Mouse (Mus musculus) kidney, adult 18-20 months (tissue): ENCODE results near the gene Iscu.
A peak's percentile ranks its signal among the peaks of the same experiment; 100 is the strongest.
"Not testable (repeated sequence)": the region's sequence is repeated elsewhere in the genome, so short reads cannot be mapped to it uniquely, and the experiment has no call there.

Experiments
- DNase-seq: peaks from one replicate; pipeline ENCODE4 v3.0.0; 2021

Iscu gene

GRCm38 (mm10) chr5:113761585-113761984 is 11.0 kb upstream of the Iscu start:
- DNase-seq, result no peak

- DNase-seq, result no peak
These were observed 8.1 kb upstream of the Iscu start for GRCm38 (mm10) chr5:113764426-113764825.

GRCm38 (mm10) chr5:113765641-113766526 is 6.7 kb upstream of the Iscu start:
- no peak for DNase-seq

GRCm38 (mm10) chr5:113768806-113769205 is 3.7 kb upstream of the Iscu start:
- DNase-seq, result no peak

- DNase-seq, result peak; percentile 92
These were observed 1.1 kb upstream of the Iscu start for GRCm38 (mm10) chr5:113771213-113772162.

- no peak for DNase-seq
These were observed 464 bp downstream of the Iscu start for GRCm38 (mm10) chr5:113772905-113773519.

GRCm38 (mm10) chr5:113773664-113774063 is 1.1 kb downstream of the Iscu start:
- DNase-seq, result peak; percentile 92

- no peak for DNase-seq
These were observed 3.0 kb downstream of the Iscu start for GRCm38 (mm10) chr5:113775585-113775984.

- DNase-seq, result peak; percentile 43
These were observed 3.8 kb downstream of the Iscu start for GRCm38 (mm10) chr5:113776128-113776895.

- DNase-seq, result no peak
These were observed 4.3 kb downstream of the Iscu start for GRCm38 (mm10) chr5:113776896-113777226.

- DNase-seq, result peak; percentile 41
These were observed 5.2 kb downstream of the Iscu start for GRCm38 (mm10) chr5:113777728-113778127.

GRCm38 (mm10) chr5:113779569-113779968 is 7.0 kb downstream of the Iscu start:
- no peak for DNase-seq

GRCm38 (mm10) chr5:113780082-113780752 is 7.7 kb downstream of the Iscu start:
- DNase-seq, result no peak

GRCm38 (mm10) chr5:113780763-113781162 is 8.2 kb downstream of the Iscu start:
- DNase-seq, result no peak

GRCm38 (mm10) chr5:113781254-113781653 is 8.7 kb downstream of the Iscu start:
- no peak for DNase-seq

- no peak for DNase-seq
These were observed 9.3 kb downstream of the Iscu start for GRCm38 (mm10) chr5:113781875-113782274.

GRCm38 (mm10) chr5:113782624-113783023 is 10.1 kb downstream of the Iscu start:
- no peak for DNase-seq

- DNase-seq, result peak; percentile 32
These were observed 11.0 kb downstream of the Iscu start for GRCm38 (mm10) chr5:113783581-113784001.

- DNase-seq, result not testable (repeated sequence)
These were observed 11.6 kb downstream of the Iscu start for GRCm38 (mm10) chr5:113784104-113784503.

GRCm38 (mm10) chr5:113786985-113787384 is 14.4 kb downstream of the Iscu start:
- DNase-seq, result no peak

GRCm38 (mm10) chr5:113788645-113789044 is 16.1 kb downstream of the Iscu start:
- no peak for DNase-seq
